Mouse (Mus musculus): Measurements from ENCODE around the gene March9.

- TF ChIP-seq EP300 (IDR thresholded peaks at IDR 0.05; ENCODE audit: low read depth), result no peak
- TF ChIP-seq CTCF (IDR thresholded peaks at IDR 0.05; ENCODE audit: low read depth), result peak; percentile 71
Observed at GRCm38 (mm10) chr10:127075080-127075479, 15.1 kb upstream of the March9 start, which contains the start of gene Agap2.
